Mouse (Mus musculus) MEL (cell line): ENCODE results near the gene Clic4. TPM values are rescaled to one million over a fixed set of nuclear protein-coding genes. Genes with fewer than 3 reads are reported as not detected.

ENCODE experiments used
- DNase-seq: peaks from one replicate; pipeline ENCODE4 v3.0.0; 2011; ENCODE audit warnings: low read depth, low spot score
- H3K27ac ChIP-seq: 2 replicates; pipeline ENCODE4 v1.5.1; 2012; ENCODE audit warnings: low read depth, mild to moderate bottlenecking, control low read depth, low read length, moderate library complexity; ENCODE audit not compliant: control insufficient read depth
- H3K27me3 ChIP-seq, 2 experiments: fragments of 150-350 bp in 1 of 2; sonication (generic) in 1 of 2; 2 replicates each; pipeline ENCODE4 v1.6.1; 2012; ENCODE audit warnings: low read length in 2 of 2, mild to moderate bottlenecking in 2 of 2, improper control_type of control experiment in 1 of 2, moderate library complexity in 1 of 2; ENCODE audit not compliant: insufficient read depth in 2 of 2, control insufficient read depth in 1 of 2
- H3K36me3 ChIP-seq, 2 experiments: 2 replicates each; pipeline ENCODE4 v1.6.1; 2012 to 2014; ENCODE audit warnings: low read length in 2 of 2, improper control_type of control experiment in 1 of 2, inconsistent platforms in 1 of 2, mild to moderate bottlenecking in 1 of 2; ENCODE audit not compliant: insufficient read depth in 2 of 2, control insufficient read depth in 1 of 2
- H3K4me1 ChIP-seq, 2 experiments: fragments of 150-350 bp in 1 of 2; sonication (generic) in 1 of 2; 2 replicates each; pipeline ENCODE4 v1.6.1; 2012; ENCODE audit warnings: low read length in 2 of 2, improper control_type of control experiment in 1 of 2, mild to moderate bottlenecking in 1 of 2; ENCODE audit not compliant: insufficient read depth in 2 of 2, control insufficient read depth in 1 of 2
- H3K4me3 ChIP-seq, 2 experiments: fragments of 150-350 bp in 1 of 2; sonication (generic) in 1 of 2; 2 replicates each; pipeline ENCODE4 v1.5.1; 2012; ENCODE audit warnings: low read depth in 2 of 2, low read length in 2 of 2, mild to moderate bottlenecking in 2 of 2, moderate library complexity in 2 of 2, control low read depth in 1 of 2, improper control_type of control experiment in 1 of 2; ENCODE audit not compliant: control insufficient read depth in 1 of 2, insufficient read depth in 1 of 2
- H3K79me2 ChIP-seq: 2 replicates; pipeline ENCODE4 v1.6.1; 2012; ENCODE audit warnings: mild to moderate bottlenecking, low read length, moderate library complexity; ENCODE audit not compliant: control insufficient read depth, poor library complexity, insufficient read depth
- H3K9ac ChIP-seq: 2 replicates; pipeline ENCODE4 v1.6.1; 2012; ENCODE audit warnings: low read depth, mild to moderate bottlenecking, control low read depth, low read length, moderate library complexity; ENCODE audit not compliant: control insufficient read depth, poor library complexity, severe bottlenecking
- H3K9me3 ChIP-seq: fragments of 150-350 bp; sonication (generic); replicated peaks from 2 replicates; pipeline ENCODE4 v1.6.1; 2012; ENCODE audit warnings: mild to moderate bottlenecking, low read length, improper control_type of control experiment, moderate library complexity; ENCODE audit not compliant: insufficient read depth
- BHLHE40 ChIP-seq: IDR thresholded peaks from 2 replicates; pipeline ENCODE4 v1.6.1; 2012; ENCODE audit warnings: low read depth, mild to moderate bottlenecking, inconsistent platforms, low read length, improper control_type of control experiment, borderline replicate concordance
- CHD1 ChIP-seq: IDR thresholded peaks from 2 replicates; pipeline ENCODE4 v1.6.1; 2012; ENCODE audit warnings: low read depth, mild to moderate bottlenecking, inconsistent platforms, low read length, improper control_type of control experiment
- CHD2 ChIP-seq: IDR thresholded peaks from 2 replicates; pipeline ENCODE4 v1.6.1; 2011; ENCODE audit warnings: low read length, improper control_type of control experiment
- CTCF ChIP-seq, 3 experiments: IDR thresholded peaks in 2 of 3; conservative IDR thresholded peaks in 1 of 3; 2 replicates each; pipeline ENCODE4 v1.5.1; 2011 to 2012; ENCODE audit warnings: low read length in 3 of 3, low read depth in 2 of 3, mild to moderate bottlenecking in 2 of 3, improper control_type of control experiment in 1 of 3, inconsistent platforms in 1 of 3, mixed read lengths in 1 of 3, moderate library complexity in 1 of 3; ENCODE audit not compliant: control insufficient read depth in 1 of 3, insufficient read depth in 1 of 3, poor library complexity in 1 of 3, severe bottlenecking in 1 of 3
- E2F4 ChIP-seq: IDR thresholded peaks from 2 replicates; pipeline ENCODE4 v1.6.1; 2011; ENCODE audit warnings: low read depth, low read length, improper control_type of control experiment, borderline replicate concordance
- EP300 ChIP-seq, 2 experiments: IDR thresholded peaks; 2 replicates each; pipeline ENCODE4 v1.6.1; 2011; ENCODE audit warnings: improper control_type of control experiment in 2 of 2, low read length in 2 of 2, low read depth in 1 of 2, mild to moderate bottlenecking in 1 of 2
- ETS1 ChIP-seq: IDR thresholded peaks from 2 replicates; pipeline ENCODE4 v1.6.1; 2012; ENCODE audit warnings: low read depth, mild to moderate bottlenecking, inconsistent platforms, low read length, improper control_type of control experiment, moderate library complexity
- GABPA ChIP-seq: IDR thresholded peaks from 2 replicates; pipeline ENCODE4 v1.6.1; 2012; ENCODE audit warnings: low read depth, mild to moderate bottlenecking, inconsistent platforms, low read length, improper control_type of control experiment, moderate library complexity
- GATA1 ChIP-seq: IDR thresholded peaks from 2 replicates; pipeline ENCODE4 v1.6.1; 2011; ENCODE audit warnings: low read depth, low read length, improper control_type of control experiment
- HCFC1 ChIP-seq: IDR thresholded peaks from 2 replicates; pipeline ENCODE4 v1.6.1; 2012; ENCODE audit warnings: low read depth, mild to moderate bottlenecking, inconsistent platforms, low read length, improper control_type of control experiment, moderate library complexity
- JUND ChIP-seq: IDR thresholded peaks from 2 replicates; pipeline ENCODE4 v1.6.1; 2011; ENCODE audit warnings: low read depth, mild to moderate bottlenecking, improper control_type of control experiment, low read length
- KAT2A ChIP-seq: conservative IDR thresholded peaks from 2 replicates; pipeline ENCODE4 v1.6.1; 2012; ENCODE audit warnings: low read depth, low read length, improper control_type of control experiment, inconsistent platforms
- MAX ChIP-seq: IDR thresholded peaks from 2 replicates; pipeline ENCODE4 v1.6.1; 2011; ENCODE audit warnings: low read length, improper control_type of control experiment
- MAZ ChIP-seq: IDR thresholded peaks from 2 replicates; pipeline ENCODE4 v1.6.1; 2012; ENCODE audit warnings: low read depth, mild to moderate bottlenecking, inconsistent platforms, low read length, improper control_type of control experiment
- MEF2A ChIP-seq: IDR thresholded peaks from 2 replicates; pipeline ENCODE4 v1.6.1; 2014; ENCODE audit warnings: low read depth, mild to moderate bottlenecking, inconsistent platforms, low read length, improper control_type of control experiment; ENCODE audit not compliant: poor library complexity, insufficient replicate concordance, severe bottlenecking; ENCODE audit errors: extremely low read depth
- MXI1 ChIP-seq: IDR thresholded peaks from 2 replicates; pipeline ENCODE4 v1.6.1; 2011; ENCODE audit warnings: mild to moderate bottlenecking, low read depth, low read length, improper control_type of control experiment
- MYB ChIP-seq: IDR thresholded peaks from 2 replicates; pipeline ENCODE4 v1.6.1; 2011; ENCODE audit warnings: mild to moderate bottlenecking, low read depth, low read length, improper control_type of control experiment
- MYC ChIP-seq: IDR thresholded peaks from 2 replicates; pipeline ENCODE4 v1.6.1; 2011; ENCODE audit warnings: low read depth, mild to moderate bottlenecking, low read length, improper control_type of control experiment, moderate library complexity
- NELFE ChIP-seq: IDR thresholded peaks from 2 replicates; pipeline ENCODE4 v1.6.1; 2011; ENCODE audit warnings: low read depth, low read length, improper control_type of control experiment
- NRF1 ChIP-seq: IDR thresholded peaks from 2 replicates; pipeline ENCODE4 v1.6.1; 2014; ENCODE audit warnings: low read depth, mild to moderate bottlenecking, inconsistent platforms, low read length, improper control_type of control experiment, moderate library complexity; ENCODE audit not compliant: poor library complexity, insufficient read depth, severe bottlenecking
- POLR2A ChIP-seq, 2 experiments: IDR thresholded peaks; 2 replicates each; pipeline ENCODE4 v1.6.1; 2011 to 2012; ENCODE audit warnings: low read length in 2 of 2, mild to moderate bottlenecking in 2 of 2, control low read depth in 1 of 2, improper control_type of control experiment in 1 of 2, low read depth in 1 of 2, moderate library complexity in 1 of 2; ENCODE audit not compliant: control insufficient read depth in 1 of 2, insufficient read depth in 1 of 2, poor library complexity in 1 of 2
- POLR2AphosphoS2 ChIP-seq: IDR thresholded peaks from 2 replicates; pipeline ENCODE4 v1.6.1; 2011; ENCODE audit warnings: low read length, improper control_type of control experiment
- POLR2AphosphoS5 ChIP-seq: IDR thresholded peaks from 2 replicates; pipeline ENCODE4 v1.6.1; 2012; ENCODE audit warnings: low read depth, borderline replicate concordance, mild to moderate bottlenecking, inconsistent platforms, low read length, moderate library complexity, mixed read lengths
- RCOR1 ChIP-seq: IDR thresholded peaks from 2 replicates; pipeline ENCODE4 v1.6.1; 2012; ENCODE audit warnings: low read depth, mild to moderate bottlenecking, inconsistent platforms, low read length, improper control_type of control experiment
- SIN3A ChIP-seq: IDR thresholded peaks from 2 replicates; pipeline ENCODE4 v1.6.1; 2012; ENCODE audit warnings: low read length, improper control_type of control experiment, inconsistent platforms
- SMC3 ChIP-seq: IDR thresholded peaks from 2 replicates; pipeline ENCODE4 v1.6.1; 2011; ENCODE audit warnings: low read depth, low read length, improper control_type of control experiment
- TBP ChIP-seq: IDR thresholded peaks from 2 replicates; pipeline ENCODE4 v1.8.0; 2011; ENCODE audit warnings: low read depth, low read length, improper control_type of control experiment
- TCF12 ChIP-seq: IDR thresholded peaks from 2 replicates; pipeline ENCODE4 v1.6.1; 2014; ENCODE audit warnings: low read depth, mild to moderate bottlenecking, inconsistent platforms, low read length, improper control_type of control experiment, moderate library complexity
- UBTF ChIP-seq: IDR thresholded peaks from 2 replicates; pipeline ENCODE4 v1.6.1; 2012; ENCODE audit warnings: low read depth, mild to moderate bottlenecking, inconsistent platforms, low read length, improper control_type of control experiment, moderate library complexity, borderline replicate concordance; ENCODE audit not compliant: insufficient read depth
- USF1 ChIP-seq: IDR thresholded peaks from 2 replicates; pipeline ENCODE4 v1.6.1; 2014; ENCODE audit warnings: low read depth, mild to moderate bottlenecking, inconsistent platforms, low read length, improper control_type of control experiment, moderate library complexity
- USF2 ChIP-seq, 2 experiments: IDR thresholded peaks; 2 replicates each; pipeline ENCODE4 v1.6.1; 2011 to 2012; ENCODE audit warnings: improper control_type of control experiment in 2 of 2, low read length in 2 of 2, borderline replicate concordance in 1 of 2, inconsistent platforms in 1 of 2, low read depth in 1 of 2, mild to moderate bottlenecking in 1 of 2; ENCODE audit not compliant: insufficient read depth in 1 of 2
- ZC3H11A ChIP-seq: IDR thresholded peaks from 2 replicates; pipeline ENCODE4 v1.6.1; 2012; ENCODE audit warnings: low read depth, mild to moderate bottlenecking, inconsistent platforms, low read length, improper control_type of control experiment
- ZKSCAN1 ChIP-seq: IDR thresholded peaks from 2 replicates; pipeline ENCODE4 v1.6.1; 2012; ENCODE audit warnings: low read depth, mild to moderate bottlenecking, inconsistent platforms, low read length, improper control_type of control experiment, moderate library complexity
- ZMIZ1 ChIP-seq: IDR thresholded peaks from 2 replicates; pipeline ENCODE4 v1.6.1; 2012; ENCODE audit warnings: low read depth, mild to moderate bottlenecking, inconsistent platforms, low read length, improper control_type of control experiment, moderate library complexity
- ZNF384 ChIP-seq: IDR thresholded peaks from 2 replicates; pipeline ENCODE4 v1.6.1; 2012; ENCODE audit warnings: low read depth, mild to moderate bottlenecking, inconsistent platforms, low read length, improper control_type of control experiment
- polyA plus RNA-seq, 2 experiments: library from polyadenylated mRNA; stranded (reverse) in 1 of 2; unstranded in 1 of 2; fragments of >175 nt in 1 of 2; fragments of >200 nt in 1 of 2; gene quantifications; 2 replicates each; pipeline versions ENCODE4 v1.2.1 to v1.2.4; 2012; ENCODE audit warnings: low replicate concordance in 2 of 2, low read depth in 1 of 2; ENCODE audit not compliant: insufficient read length in 2 of 2, insufficient read depth in 1 of 2, missing spikeins in 1 of 2
- total RNA-seq: library from RNA; depleted of rRNA; stranded (reverse); fragments of 300-350 nt; gene quantifications from 2 replicates; pipeline ENCODE4 v1.2.3, GENCODE M21; 2012

The Clic4 gene
- total and polyA plus RNA-seq, 3 experiments = 32.9 to 274 (median 83.8) TPM

- Histone ChIP-seq H3K27me3 (no peaks in the 10 kb centered on the region), H3K36me3 (peaks cover 0 to 7% of the 10 kb centered on the region in 2 experiments; a peak in 2 of 4 replicates), H3K27ac (peak overlapping the region; percentile 96), H3K4me1 (peaks cover 0 to 8% of the 10 kb centered on the region in 2 experiments; a peak in 2 of 4 replicates), H3K79me2 (no peaks in the 10 kb centered on the region; the same call in 1 of the 2 replicates), H3K9ac (peak overlapping the region; percentile 71), H3K4me3 (peak overlapping the region; percentile 53 to 73), H3K9me3 (no peaks in the 10 kb centered on the region)
- DNase-seq = peak; percentile 80
- TF ChIP-seq EP300 (IDR thresholded peaks at IDR 0.05; ENCODE audit: low read depth in 1 of 2, low read length in 2 of 2) (0 out of 4 replicates have a peak, but pooled peaks of 1 of the 2 experiments have one; percentile 20), ZKSCAN1 (no peak), TBP (no peak), RCOR1 (no peak), CTCF (IDR thresholded peaks at IDR 0.05 in 2 of 3, conservative IDR thresholded peaks at IDR 0.05 in 1 of 3; ENCODE audit: control insufficient read depth in 1 of 3, insufficient read depth in 1 of 3, low read depth in 2 of 3, low read length in 3 of 3, poor library complexity in 1 of 3, severe bottlenecking in 1 of 3) (no peak), BHLHE40 (no peak), GABPA (no peak), POLR2AphosphoS5 (no peak; the same call in 1 of the 2 replicates), MYC (peak; percentile 48; the same call in 1 of the 2 replicates), ETS1 (peak; percentile 62), USF1 (peak; percentile 67), USF2 (IDR thresholded peaks at IDR 0.05; ENCODE audit: borderline replicate concordance in 1 of 2, insufficient read depth in 1 of 2, low read depth in 1 of 2, low read length in 2 of 2) (no peak), POLR2AphosphoS2 (no peak), SIN3A (no peak; the same call in 1 of the 2 replicates), NRF1 (no peak), CHD2 (no peak), CHD1 (no peak; the same call in 1 of the 2 replicates), MYB (no peak), E2F4 (no peak), MAX (peak; percentile 58), GATA1 (no peak), UBTF (no peak), JUND (no peak; the same call in 1 of the 2 replicates), KAT2A (no peak), MEF2A (no peak), MAZ (0 out of 2 replicates have a peak, but pooled peaks have one; percentile 34), MXI1 (no peak; the same call in none of the 2 replicates), SMC3 (no peak), ZC3H11A (no peak), ZNF384 (0 out of 2 replicates have a peak, but pooled peaks have one; percentile 14), NELFE (0 out of 2 replicates have a peak, but pooled peaks have one; percentile 5), HCFC1 (no peak), POLR2A (IDR thresholded peaks at IDR 0.05; ENCODE audit: control insufficient read depth in 1 of 2, insufficient read depth in 1 of 2, low read depth in 1 of 2, low read length in 2 of 2, poor library complexity in 1 of 2) (no peak; a peak in 1 of 4 replicates), TCF12 (no peak), ZMIZ1 (no peak)
Measured at GRCm38 (mm10) chr4:135313761-135314241, 41.2 kb upstream of the Clic4 start.
